Mouse (Mus musculus) embryonic facial prominence, embryonic 13.5 days (tissue): ENCODE results near the gene Chn2. TPM values are rescaled to one million over a fixed set of nuclear protein-coding genes. Genes with fewer than 3 reads are reported as not detected.
A peak's percentile ranks its signal among the peaks of the same experiment; 100 is the strongest.

Experiments used
- ATAC-seq: fragments of 200-750 bp; cut with Nextera tagmentation; 2 replicates; pipeline ENCODE4 v1.8.0; 2017; ENCODE audit warnings: low read depth; ENCODE audit not compliant: insufficient number of reproducible peaks, insufficient read depth, low FRiP score, low TSS enrichment
- H3K27ac ChIP-seq: fragments of 300-500 bp; sonication (generic); 2 replicates; pipeline ENCODE4 v1.5.1; 2015; ENCODE audit warnings: moderate library complexity, mild to moderate bottlenecking, inconsistent platforms
- H3K27me3 ChIP-seq: fragments of 300-500 bp; sonication (generic); 2 replicates; pipeline ENCODE4 v1.6.1; 2015; ENCODE audit warnings: mild to moderate bottlenecking, inconsistent platforms
- H3K36me3 ChIP-seq: fragments of 300-500 bp; sonication (generic); 2 replicates; pipeline ENCODE4 v1.6.1; 2015; ENCODE audit warnings: mild to moderate bottlenecking, inconsistent platforms
- H3K4me1 ChIP-seq: fragments of 300-500 bp; sonication (generic); 2 replicates; pipeline ENCODE4 v1.6.1; 2015; ENCODE audit warnings: inconsistent platforms
- H3K4me2 ChIP-seq: fragments of 300-500 bp; sonication (generic); 2 replicates; pipeline ENCODE4 v1.6.1; 2015; ENCODE audit warnings: moderate library complexity, mild to moderate bottlenecking, inconsistent platforms
- H3K4me3 ChIP-seq: fragments of 300-500 bp; sonication (generic); 2 replicates; pipeline ENCODE4 v1.5.1; 2015; ENCODE audit warnings: mild to moderate bottlenecking, inconsistent platforms
- H3K9ac ChIP-seq: fragments of 300-500 bp; sonication (generic); 2 replicates; pipeline ENCODE4 v1.6.1; 2015; ENCODE audit warnings: mild to moderate bottlenecking, inconsistent platforms
- H3K9me3 ChIP-seq: fragments of 300-500 bp; sonication (generic); 2 replicates; pipeline ENCODE4 v1.6.1; 2016; ENCODE audit warnings: inconsistent platforms
- WGBS: fragments of 180-500 bp; shearing (Covaris S2); methylation state at CpG from one replicate; pipeline ENCODE4 v1.1.7; 2015; ENCODE audit warnings: mixed read lengths; 5-methylcytosine and 5-hydroxymethylcytosine counted together
- polyA plus RNA-seq: library from polyadenylated mRNA; unstranded; fragments of >200 nt; fragmentation: Nextera tagmentation; extraction: Ambion mirVana; gene quantifications from 2 replicates; pipeline ENCODE4 v1.2.1, GENCODE M21; 2015

Chn2 gene
- polyA plus RNA-seq, 1 experiment from 2014 or later = 9.7 TPM

- H3K27me3 ChIP-seq = peaks cover 52% of the 10 kb centered on the region
- WGBS = 85% methylated on average over 1 of the region's 1 CpGs
- H3K27ac ChIP-seq = no peak overlapping the region
- ATAC-seq = no peak
- H3K9me3 ChIP-seq = no peaks in the 10 kb centered on the region
- no peak overlapping the region for H3K4me2 ChIP-seq
- H3K36me3 ChIP-seq = no peaks in the 10 kb centered on the region
- peaks cover 23% of the 10 kb centered on the region for H3K4me1 ChIP-seq
- no peak overlapping the region for H3K9ac ChIP-seq
- H3K4me3 ChIP-seq = no peak overlapping the region
Measured at GRCm38 (mm10) chr6:54042142-54042541, 2.8 kb downstream of the Chn2 start.

- 83% methylated on average over 5 of the region's 5 CpGs for WGBS
- H3K9ac ChIP-seq = no peak overlapping the region
- no peak overlapping the region for H3K4me2 ChIP-seq
- ATAC-seq = no peak
- peaks cover 23% of the 10 kb centered on the region for H3K4me1 ChIP-seq
- no peak overlapping the region for H3K27ac ChIP-seq
- H3K27me3 ChIP-seq = peaks cover 43% of the 10 kb centered on the region
- no peaks in the 10 kb centered on the region for H3K36me3 ChIP-seq
- no peaks in the 10 kb centered on the region for H3K9me3 ChIP-seq
- H3K4me3 ChIP-seq = no peak overlapping the region
Measured at GRCm38 (mm10) chr6:54043536-54043935, 4.2 kb downstream of the Chn2 start.

GRCm38 (mm10) chr6:54045748-54046721 lies 6.7 kb downstream of the Chn2 start:
- 88% methylated on average over 8 of the region's 8 CpGs for WGBS
- no peaks in the 10 kb centered on the region for H3K36me3 ChIP-seq
- peaks cover 7% of the 10 kb centered on the region for H3K4me1 ChIP-seq
- no peaks in the 10 kb centered on the region for H3K9me3 ChIP-seq
- no peak overlapping the region for H3K27ac ChIP-seq
- H3K4me2 ChIP-seq = no peak overlapping the region
- H3K4me3 ChIP-seq = no peak overlapping the region
- ATAC-seq = no peak
- H3K9ac ChIP-seq = no peak overlapping the region
- peaks cover 24% of the 10 kb centered on the region for H3K27me3 ChIP-seq

GRCm38 (mm10) chr6:54046884-54047747 lies 7.8 kb downstream of the Chn2 start:
- H3K27ac ChIP-seq = no peak overlapping the region
- no peak overlapping the region for H3K4me2 ChIP-seq
- peaks cover 15% of the 10 kb centered on the region for H3K27me3 ChIP-seq
- no peak overlapping the region for H3K9ac ChIP-seq
- WGBS = 69% methylated on average over 11 of the region's 11 CpGs
- no peaks in the 10 kb centered on the region for H3K9me3 ChIP-seq
- no peak overlapping the region for H3K4me3 ChIP-seq
- H3K4me1 ChIP-seq = peaks cover 9% of the 10 kb centered on the region
- peak; percentile 15; the same call in 1 of the 2 replicates for ATAC-seq
- H3K36me3 ChIP-seq = no peaks in the 10 kb centered on the region

- H3K27ac ChIP-seq = no peak overlapping the region
- 75% methylated on average over 6 of the region's 6 CpGs for WGBS
Measured at GRCm38 (mm10) chr6:54048768-54049167, 9.4 kb downstream of the Chn2 start.

GRCm38 (mm10) chr6:54051173-54051572 lies 11.8 kb downstream of the Chn2 start:
- H3K9ac ChIP-seq = no peak overlapping the region
- no peaks in the 10 kb centered on the region for H3K36me3 ChIP-seq
- H3K4me3 ChIP-seq = no peak overlapping the region
- H3K27ac ChIP-seq = no peak overlapping the region
- no peaks in the 10 kb centered on the region for H3K27me3 ChIP-seq
- H3K9me3 ChIP-seq = no peaks in the 10 kb centered on the region
- no peak for ATAC-seq
- 48% methylated on average over 7 of the region's 7 CpGs for WGBS
- H3K4me2 ChIP-seq = no peak overlapping the region
- H3K4me1 ChIP-seq = peaks cover 12% of the 10 kb centered on the region

More at GRCm38 (mm10) chr6:54048768-54049167, 9.4 kb downstream of the Chn2 start:
- H3K27me3 ChIP-seq = no peaks in the 10 kb centered on the region
- H3K4me3 ChIP-seq = no peak overlapping the region
- no peaks in the 10 kb centered on the region for H3K9me3 ChIP-seq
- H3K4me1 ChIP-seq = peaks cover 11% of the 10 kb centered on the region
- ATAC-seq = no peak
- no peaks in the 10 kb centered on the region for H3K36me3 ChIP-seq
- H3K9ac ChIP-seq = no peak overlapping the region
- H3K4me2 ChIP-seq = no peak overlapping the region

GRCm38 (mm10) chr6:54052124-54052523 lies 12.8 kb downstream of the Chn2 start:
- no peak overlapping the region for H3K4me2 ChIP-seq
- H3K4me3 ChIP-seq = no peak overlapping the region

GRCm38 (mm10) chr6:54052666-54053065 lies 13.3 kb downstream of the Chn2 start:
- no peak overlapping the region for H3K4me3 ChIP-seq
- no peaks in the 10 kb centered on the region for H3K36me3 ChIP-seq
- peaks cover 15% of the 10 kb centered on the region for H3K4me1 ChIP-seq
- no peaks in the 10 kb centered on the region for H3K27me3 ChIP-seq
- no peaks in the 10 kb centered on the region for H3K9me3 ChIP-seq
- H3K9ac ChIP-seq = no peak overlapping the region
- H3K27ac ChIP-seq = no peak overlapping the region
- no peak for ATAC-seq
- no peak overlapping the region for H3K4me2 ChIP-seq
- 90% methylated on average over 1 of the region's 1 CpGs for WGBS

More at GRCm38 (mm10) chr6:54052124-54052523, 12.8 kb downstream of the Chn2 start:
- Histone ChIP-seq H3K9me3 (no peaks in the 10 kb centered on the region), H3K27ac (no peak overlapping the region), H3K27me3 (no peaks in the 10 kb centered on the region), H3K9ac (no peak overlapping the region), H3K4me1 (peaks cover 13% of the 10 kb centered on the region), H3K36me3 (no peaks in the 10 kb centered on the region)
- no peak for ATAC-seq
- WGBS = 89% methylated on average over 7 of the region's 7 CpGs

- H3K4me2 ChIP-seq = no peak overlapping the region
- no peaks in the 10 kb centered on the region for H3K27me3 ChIP-seq
- no peak overlapping the region for H3K27ac ChIP-seq
- peaks cover 15% of the 10 kb centered on the region for H3K4me1 ChIP-seq
- 88% methylated on average over 3 of the region's 3 CpGs for WGBS
- H3K9ac ChIP-seq = no peak overlapping the region
- no peaks in the 10 kb centered on the region for H3K9me3 ChIP-seq
- H3K36me3 ChIP-seq = no peaks in the 10 kb centered on the region
- ATAC-seq = no peak
- no peak overlapping the region for H3K4me3 ChIP-seq
Measured at GRCm38 (mm10) chr6:54053316-54053715, 14.0 kb downstream of the Chn2 start.

GRCm38 (mm10) chr6:54055387-54055786 lies 16.0 kb downstream of the Chn2 start:
- H3K4me2 ChIP-seq = no peak overlapping the region
- H3K9ac ChIP-seq = no peak overlapping the region
- H3K4me3 ChIP-seq = no peak overlapping the region
- ATAC-seq = no peak
- 70% methylated on average over 5 of the region's 5 CpGs for WGBS
- no peak overlapping the region for H3K27ac ChIP-seq
- H3K27me3 ChIP-seq = no peaks in the 10 kb centered on the region
- no peaks in the 10 kb centered on the region for H3K9me3 ChIP-seq
- peaks cover 15% of the 10 kb centered on the region for H3K4me1 ChIP-seq
- H3K36me3 ChIP-seq = no peaks in the 10 kb centered on the region
